Mouse (Mus musculus) cerebellum, postnatal 10 days (tissue): ENCODE measurements around the gene Sh3bp4.

Experiments used
- DNase-seq, 2 experiments: peaks; one replicate each; pipeline ENCODE4 v3.0.0; 2021; ENCODE audit warnings: mixed read lengths in 2 of 2

Gene Sh3bp4

DNA sequence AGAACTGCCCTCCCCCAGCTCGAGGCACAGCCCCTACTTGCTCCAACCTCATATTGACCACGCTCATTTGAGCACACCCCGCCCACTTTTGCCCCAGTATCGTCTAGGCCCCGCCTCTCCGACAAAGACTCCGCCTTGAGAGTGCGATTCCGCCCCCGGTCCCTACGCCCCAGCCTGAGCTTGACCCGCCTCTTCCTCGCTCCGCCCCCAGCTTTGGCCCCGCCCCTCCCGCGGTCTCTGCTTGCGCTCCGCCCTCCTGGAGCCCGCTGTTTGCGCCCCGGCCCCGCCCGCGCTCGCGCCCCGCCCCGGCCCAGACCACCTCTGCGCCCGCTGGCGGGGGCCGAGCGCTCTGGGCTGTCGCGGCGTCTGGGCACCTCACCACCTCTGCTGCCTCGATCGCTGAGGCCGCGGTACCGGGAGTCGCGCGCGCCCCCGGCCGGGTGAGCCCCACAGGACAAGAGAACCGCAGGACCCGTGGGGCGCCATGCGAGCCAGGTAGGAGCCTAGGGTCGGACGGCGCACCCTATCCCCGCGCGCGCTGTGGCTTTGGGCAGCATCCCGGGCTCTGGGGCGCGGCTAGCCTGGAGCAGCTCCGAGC lies at the start of gene Sh3bp4:
Gene Sh3bp4, plus strand, starts transcription at position 313 of the 598 bp plus-strand sequence.
- peak; percentile 98 to 100 for DNase-seq

DNA sequence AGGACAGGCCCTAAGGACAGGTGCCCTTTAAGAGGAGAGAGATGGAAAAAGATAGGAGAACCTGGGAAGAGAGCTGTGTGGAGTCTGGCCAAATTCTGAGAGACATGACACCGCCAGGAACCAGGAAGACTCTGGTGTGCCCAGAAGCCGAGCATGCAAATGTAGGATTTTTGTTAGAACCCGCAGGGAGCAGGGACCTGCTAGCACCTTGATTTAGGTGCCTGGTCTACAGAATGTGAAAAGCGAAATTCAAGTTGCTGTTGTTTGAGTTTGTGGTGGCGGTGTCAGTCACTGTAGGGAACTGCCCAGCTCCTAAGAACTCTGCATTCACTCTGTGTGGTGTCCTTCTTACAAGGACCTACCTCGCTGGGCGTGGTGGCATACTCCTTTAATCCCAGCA lies 47.2 kb upstream of the Sh3bp4 start:
- DNase-seq, result no peak

DNA sequence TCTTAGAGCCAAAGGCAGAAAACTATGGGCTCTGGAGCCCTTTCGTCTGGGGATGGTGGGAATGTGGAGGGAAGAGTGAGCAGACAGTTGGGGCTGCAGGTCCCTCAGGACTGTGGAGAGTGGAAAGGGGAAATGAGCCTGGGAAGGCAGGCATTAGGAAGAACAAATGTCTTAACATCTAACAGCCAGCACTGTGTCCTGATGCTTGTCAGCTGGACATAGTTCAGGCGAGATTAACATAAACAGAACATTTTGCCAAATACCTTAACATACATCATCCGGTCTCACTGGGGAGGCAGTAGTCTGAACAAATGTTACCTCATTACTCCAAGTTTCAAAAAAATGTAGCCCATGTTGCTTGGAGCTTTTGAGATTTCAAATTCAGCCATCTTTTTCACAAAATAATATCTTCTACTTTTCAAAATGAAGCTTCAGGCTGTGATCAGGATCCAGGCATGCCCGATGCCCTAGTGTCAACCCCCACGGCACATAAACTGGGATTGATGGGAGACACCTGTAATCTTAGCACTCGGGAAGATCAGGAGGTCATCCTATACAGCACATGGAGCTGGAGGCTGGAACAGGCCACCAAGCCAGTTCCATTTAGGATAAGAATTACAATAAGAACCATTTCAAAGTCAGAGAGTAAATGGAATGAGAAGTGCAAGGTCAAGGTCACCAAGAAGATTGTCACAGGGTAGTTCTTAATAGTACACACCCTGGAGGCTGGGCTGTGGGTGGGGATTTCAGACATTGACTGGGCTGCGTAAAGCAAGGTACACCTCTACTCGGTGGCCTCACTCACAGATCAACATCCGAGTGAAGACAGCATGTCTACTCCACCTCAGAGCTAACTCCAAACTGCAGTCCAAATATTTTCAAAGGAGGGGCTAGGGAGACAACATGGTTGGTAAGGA lies 45.3 kb upstream of the Sh3bp4 start:
- DNase-seq, result no peak

DNA sequence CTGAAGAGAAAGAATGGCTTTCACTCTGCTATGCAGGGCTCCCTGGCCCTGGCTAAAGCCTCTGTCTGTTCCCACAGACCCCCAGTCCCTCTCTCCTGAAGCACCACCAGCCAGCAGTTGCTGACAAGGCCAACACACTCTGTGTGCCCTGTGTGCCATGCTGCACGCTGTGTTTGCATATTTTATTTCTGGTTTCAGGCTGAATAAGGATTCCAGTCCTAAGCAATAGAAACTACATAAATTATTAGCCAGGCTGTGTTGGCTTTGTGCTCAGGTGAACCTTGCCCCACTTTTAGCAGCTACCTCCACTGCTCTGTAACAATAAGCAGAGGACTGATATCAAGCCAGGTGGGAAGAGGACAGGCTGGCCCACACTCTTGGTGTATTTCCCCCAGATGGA lies 44.2 kb upstream of the Sh3bp4 start:
- no peak for DNase-seq

DNA sequence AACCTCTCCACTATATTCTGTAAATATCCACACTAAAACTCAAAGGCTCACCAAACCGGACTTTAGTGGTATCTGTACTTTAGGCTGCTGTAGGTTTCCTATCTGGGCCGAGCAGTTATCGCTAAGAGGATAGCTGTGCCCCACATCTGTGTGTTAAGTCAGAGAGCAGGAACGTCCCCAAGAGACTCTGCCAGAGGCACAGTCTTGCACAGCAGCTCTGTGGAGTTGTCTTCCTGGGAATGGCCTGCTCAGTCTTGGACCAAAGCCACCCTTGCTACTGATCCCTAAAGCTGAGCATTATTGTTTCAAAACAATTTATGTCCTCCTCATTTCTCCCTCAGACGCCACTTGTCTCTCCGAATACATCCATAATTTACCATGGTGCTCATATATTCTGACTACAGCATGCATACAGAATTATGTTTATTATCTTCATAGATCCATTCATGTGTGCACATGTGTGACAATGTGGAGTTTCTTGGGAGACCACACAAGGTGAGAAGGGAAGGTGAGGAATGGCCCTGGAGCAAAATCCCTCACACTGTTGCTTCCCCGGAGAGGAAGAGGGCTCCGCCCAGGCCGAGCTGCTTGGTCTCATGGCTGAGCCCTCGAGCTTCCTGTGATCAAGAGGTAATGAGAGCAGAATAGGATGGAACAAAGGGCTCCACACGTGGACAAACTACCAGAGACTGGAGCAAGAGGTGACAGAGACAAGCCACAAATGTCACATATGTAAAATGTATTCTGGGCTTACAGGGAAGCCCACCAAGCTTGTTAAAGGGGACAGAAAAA lies 40.9 kb upstream of the Sh3bp4 start:
- no peak for DNase-seq

DNA sequence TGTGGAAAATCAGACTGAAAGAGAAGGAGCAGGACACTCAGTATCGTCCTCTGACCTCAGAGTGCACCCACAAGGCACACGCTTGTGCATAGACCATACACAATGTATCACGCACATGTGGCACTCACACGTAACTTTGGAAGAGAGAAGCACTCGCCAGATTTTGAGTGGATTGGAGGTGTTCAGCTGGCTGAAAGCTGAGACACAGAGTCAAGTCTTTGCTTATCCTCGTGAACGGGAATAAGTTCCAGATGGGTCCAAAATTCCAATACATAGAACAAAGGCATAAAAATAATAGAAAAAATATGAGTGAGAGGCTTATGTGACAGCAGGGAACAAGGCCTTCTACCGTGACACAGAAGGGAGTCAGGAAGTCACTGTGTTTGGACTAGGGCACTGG lies 36.6 kb upstream of the Sh3bp4 start:
- no peak for DNase-seq

DNA sequence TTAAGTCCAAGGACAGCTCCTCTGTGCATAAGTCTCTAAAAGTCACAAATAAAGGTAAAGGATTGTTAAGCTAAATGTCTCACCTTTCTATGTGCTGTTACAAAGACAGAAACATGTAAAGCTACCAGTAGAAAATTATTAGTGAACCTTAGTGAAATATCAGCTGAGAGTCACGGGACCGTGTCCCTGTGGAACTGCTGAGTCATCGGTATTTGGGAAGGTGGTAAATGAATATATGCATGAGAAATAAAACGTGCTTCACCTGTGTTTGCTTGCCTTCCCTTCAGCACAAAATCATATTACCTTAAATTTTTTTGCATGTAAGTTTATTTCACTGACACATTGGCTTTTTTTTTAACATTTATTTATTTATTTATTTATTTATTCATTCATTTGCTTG lies 36.2 kb upstream of the Sh3bp4 start:
- no peak for DNase-seq

DNA sequence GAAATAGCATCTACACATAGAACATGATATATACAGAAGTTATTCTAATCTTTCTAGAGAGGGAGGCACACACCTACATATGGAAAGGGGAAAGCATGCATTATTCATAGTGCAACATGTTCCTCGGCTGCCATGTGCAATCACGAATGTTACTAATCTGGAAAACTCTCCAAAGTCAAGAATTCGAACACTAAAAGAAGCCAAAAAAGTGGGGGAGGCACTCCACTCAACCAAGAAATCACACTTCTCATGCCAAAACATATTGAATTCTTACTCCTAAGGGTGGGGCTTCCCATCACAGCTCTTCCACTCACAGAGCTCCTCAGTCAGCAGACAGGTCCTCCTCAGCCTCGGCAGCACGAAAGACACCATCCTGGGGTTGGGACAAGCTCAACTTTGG lies 35.1 kb upstream of the Sh3bp4 start:
- no peak for DNase-seq

DNA sequence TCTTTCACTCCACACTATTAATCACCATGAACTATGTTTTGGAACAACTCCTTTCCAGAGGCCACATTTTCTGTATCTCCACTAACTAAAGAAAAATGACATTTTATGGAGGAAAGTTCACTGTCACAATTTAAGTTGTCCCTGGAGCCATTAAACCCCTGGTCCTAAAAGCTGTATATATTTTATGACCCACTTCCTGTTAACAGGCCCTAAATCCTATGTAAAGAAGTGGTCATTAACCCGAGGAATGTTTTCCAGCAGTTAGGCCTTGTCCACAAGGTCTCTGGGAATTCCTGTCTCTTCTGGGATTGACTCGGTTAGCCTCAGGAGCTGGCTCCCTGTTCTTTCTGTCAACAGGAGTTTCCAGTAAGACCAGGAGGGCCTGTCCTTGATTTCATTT lies 30.4 kb upstream of the Sh3bp4 start:
- DNase-seq, result no peak

DNA sequence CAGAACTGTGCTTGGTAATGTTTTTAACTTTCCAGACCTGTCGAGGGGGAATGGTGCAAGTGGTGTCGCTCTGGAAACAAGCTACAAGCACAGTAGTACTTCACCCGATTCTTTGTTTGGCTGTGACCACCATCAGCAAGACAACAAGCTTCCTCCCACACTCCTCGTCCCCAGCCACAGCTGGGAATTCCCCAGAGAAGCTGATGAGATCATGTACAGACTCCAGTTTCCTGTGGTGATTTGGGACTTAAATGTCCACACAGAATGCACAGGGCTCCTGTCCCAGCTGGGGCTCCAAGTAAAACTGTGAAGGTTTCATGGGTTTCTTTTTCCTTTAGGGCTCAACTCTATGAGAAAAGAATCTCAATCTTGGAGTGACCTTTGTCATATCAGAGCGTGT lies 28.9 kb upstream of the Sh3bp4 start:
- no peak for DNase-seq

DNA sequence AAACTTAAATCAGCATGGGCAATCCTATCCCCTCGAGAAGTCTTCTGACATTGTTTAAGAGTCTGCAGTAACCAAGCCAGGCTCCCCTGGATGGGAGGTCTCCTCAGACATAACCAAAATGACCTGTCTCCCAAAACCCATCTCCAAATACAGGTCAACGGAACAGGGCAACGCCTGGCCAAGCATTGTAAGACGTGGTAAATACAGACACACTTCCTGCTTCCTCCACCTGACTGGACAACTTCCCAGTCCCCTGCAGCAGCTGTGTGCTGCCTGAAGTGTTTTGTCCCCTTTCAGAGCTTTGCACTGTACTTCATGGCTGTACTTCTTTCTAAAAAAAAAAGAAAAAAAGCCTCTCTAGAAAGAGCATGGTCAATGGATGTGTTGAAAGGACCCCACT lies 28.1 kb upstream of the Sh3bp4 start:
- no peak for DNase-seq

DNA sequence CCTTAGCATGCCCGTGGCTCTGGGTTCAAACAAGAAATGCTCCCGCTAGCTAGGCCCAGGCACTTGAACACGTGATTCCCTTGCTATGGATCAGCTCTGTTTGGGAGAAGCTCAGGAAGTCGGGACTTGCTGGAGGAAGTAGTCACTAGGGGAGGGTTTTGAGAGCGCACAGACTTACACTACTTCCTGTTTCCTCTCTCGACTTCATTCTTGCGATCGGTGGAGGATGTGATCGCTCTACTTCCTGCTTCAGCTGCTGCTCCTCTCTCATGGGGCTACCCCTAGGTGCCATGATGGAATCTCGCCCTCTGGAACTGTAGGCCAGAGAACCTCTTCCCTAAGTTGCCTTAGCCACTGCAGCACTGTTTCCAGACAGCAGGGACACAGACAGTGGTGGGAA lies 27.3 kb upstream of the Sh3bp4 start:
- DNase-seq, result no peak

DNA sequence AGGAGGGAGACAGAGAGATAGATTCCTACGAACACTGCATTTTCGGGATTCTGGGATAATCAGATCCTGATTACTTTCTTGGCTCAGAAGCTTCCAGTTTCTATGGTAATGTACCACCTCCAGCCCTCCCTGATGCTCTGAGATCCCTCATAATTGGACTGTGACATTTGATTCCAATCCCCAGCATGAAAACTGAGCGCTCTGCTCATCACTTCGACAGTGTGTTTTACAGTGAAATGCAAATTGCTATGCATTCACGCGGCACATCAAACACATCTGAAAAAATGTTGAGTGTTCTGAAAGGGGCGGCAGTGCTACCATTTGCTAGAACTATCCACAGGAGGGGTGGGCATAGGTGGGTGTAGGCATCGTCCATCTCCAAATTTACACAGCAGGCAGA lies 24.8 kb upstream of the Sh3bp4 start:
- DNase-seq, result no peak

DNA sequence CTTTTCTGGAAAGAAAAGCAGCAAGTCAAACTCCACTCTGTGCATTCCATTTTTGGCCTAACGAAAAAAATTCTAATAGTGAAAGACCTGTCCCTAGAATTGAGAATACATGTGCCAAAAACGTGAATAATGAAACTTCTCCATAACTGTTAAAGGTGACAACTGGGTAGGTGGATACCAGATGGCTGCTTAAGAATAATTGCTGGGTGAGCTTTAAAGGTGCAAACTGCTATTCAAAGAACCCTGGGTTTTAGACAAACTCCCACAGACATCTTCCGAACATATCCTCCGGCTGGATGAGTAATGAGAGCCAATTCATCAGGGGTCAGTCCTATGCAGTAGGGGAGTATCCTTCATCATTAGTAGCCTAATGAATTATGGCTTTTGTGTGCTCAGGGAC lies 20.7 kb upstream of the Sh3bp4 start:
- no peak for DNase-seq

DNA sequence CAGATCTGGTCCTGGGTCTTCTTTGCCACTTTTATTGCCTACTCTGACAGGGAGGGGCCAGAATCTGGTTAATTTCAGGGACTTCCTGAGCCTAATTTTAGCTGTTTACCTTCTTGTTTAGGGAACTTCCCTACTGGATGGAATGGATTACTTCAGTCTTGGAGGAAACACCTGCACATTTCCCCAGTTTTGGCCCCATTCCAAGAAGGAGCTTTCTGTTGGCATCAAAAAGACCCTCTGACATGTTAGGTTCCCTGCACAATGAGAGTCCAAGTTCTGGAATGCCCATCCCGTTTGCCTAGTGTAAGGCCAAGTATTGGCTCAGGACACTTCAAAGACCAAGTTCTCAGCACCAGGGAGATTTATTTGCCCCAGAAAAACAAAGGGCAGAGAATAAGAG lies 14.0 kb upstream of the Sh3bp4 start:
- peak in 1 of 2 experiments; percentile 15 for DNase-seq

DNA sequence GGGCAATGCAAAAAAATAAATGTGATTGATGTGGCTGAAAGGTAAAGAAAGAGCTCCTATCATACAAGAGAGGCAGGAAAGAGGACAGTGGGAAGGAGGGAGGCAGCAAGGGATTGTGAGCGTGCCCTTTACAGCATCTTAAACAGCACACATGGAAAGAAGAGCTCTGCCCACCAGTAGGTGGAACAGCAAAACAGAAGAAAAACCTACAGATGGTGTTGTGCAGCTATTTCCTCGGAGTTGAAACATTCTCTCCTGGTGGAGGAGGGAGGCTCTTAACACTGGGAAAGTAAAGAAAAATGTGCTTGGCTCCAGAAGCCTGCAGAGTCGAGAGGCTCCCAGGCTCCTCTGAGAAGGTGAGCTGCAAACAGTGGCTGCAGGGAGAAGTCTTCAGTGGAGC lies 12.8 kb upstream of the Sh3bp4 start:
- no peak for DNase-seq

DNA sequence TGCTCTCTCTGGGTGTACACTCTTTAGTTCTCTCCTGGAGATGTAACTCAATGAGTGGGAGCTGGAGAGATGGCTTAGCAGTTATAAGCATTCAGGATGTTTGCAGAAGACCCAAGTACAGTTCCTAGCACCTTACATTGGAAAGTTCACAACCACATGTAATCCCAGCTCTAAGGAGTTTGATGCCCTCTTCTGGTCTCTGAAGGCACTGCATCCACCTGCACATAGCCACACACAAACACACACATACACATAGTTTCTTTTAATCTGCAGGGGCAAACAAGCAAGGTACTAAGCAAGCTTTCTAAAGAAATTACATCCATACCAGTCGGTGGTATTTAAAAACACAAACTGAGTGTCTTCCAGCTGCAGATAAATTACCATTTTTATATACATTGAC lies 12.2 kb upstream of the Sh3bp4 start:
- DNase-seq, result no peak

DNA sequence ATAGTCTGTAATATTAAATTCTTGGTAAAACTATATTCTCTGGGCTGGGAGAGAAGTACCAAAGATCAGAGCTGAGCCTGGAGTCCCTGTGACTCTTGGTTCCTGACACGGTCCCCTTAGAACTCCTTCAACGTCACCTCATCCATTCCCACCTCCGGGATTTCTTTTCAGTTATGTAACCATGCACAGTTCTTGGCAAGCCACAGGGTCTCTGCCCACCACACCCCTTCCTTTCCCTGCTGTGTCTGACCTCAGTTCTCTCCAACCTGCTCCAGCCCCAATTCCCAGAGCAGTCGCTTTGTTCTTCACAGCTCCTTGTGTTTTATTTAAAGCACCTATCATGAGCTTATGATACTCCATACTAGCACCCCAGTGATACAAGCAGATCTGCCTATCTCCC lies 7.2 kb upstream of the Sh3bp4 start:
- DNase-seq, result no peak

DNA sequence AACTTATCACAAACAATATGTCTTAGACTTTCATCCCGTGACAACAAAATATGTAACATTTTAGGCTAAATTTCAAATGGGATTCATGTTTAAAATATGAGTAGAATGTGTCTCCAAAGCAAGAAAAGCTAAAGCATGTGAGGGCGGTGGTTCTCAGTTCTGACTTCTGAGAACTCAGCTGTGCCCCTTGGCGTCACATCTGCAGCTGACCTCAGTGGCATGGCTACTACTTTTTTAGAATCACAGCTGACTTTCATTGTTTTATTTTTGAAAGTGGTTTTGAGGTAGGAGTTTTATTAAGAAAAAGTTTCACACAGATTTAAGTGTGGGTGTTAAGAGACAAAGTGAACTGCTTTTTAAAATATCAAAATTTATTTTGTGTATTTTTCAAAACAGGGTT lies 6.4 kb upstream of the Sh3bp4 start:
- no peak for DNase-seq

DNA sequence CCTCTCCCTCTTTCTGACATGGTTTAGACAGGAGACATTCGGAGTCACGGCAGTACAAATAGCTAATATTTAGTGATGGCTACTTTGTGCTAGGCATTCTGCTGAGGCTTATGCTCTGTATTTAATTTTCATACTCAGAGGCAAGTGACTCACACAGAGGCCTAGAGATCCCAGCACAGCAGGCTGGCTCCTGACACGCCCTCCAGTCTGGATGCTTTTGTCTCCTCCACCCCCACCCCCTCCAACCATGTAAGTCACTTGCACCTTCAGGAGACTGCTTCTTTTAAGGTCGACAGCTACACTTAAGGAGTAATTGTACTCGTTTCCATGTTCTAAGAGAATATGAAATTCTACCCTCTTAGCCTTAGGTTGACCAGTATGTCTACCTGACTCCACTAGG lies 1.4 kb upstream of the Sh3bp4 start:
- DNase-seq, result no peak

DNA sequence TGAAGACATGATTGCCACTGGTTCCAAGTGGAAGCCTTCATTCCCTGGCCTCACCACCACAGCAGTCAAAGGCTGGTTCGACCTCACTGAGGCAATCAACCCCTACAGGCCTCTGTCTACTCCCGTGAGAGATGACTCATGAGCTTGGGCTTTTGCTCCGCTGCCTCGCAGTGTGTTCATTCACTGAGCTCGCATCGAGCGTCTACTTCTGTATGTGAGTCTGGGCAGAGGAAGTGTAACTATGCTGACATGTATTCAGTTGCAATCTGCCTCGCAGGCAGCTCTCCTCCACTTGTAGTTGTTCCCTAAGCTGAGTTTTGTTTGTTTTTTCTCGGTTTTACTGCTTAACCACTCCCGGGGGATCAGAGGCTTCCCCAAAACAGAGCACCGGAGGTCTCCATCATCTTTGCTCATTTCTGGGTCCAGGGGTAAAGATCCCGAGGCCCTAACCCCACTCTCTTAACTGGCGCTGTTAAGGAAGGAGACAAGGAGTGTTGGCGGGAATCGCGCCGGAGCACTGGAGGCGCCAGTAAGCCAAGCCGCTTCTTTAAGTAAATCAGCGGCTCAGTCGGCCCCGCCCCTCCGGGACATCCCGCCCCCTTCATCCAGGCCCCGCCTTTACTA lies 624 bp upstream of the Sh3bp4 start:
- peak in 1 of 2 experiments; percentile 25 for DNase-seq

DNA sequence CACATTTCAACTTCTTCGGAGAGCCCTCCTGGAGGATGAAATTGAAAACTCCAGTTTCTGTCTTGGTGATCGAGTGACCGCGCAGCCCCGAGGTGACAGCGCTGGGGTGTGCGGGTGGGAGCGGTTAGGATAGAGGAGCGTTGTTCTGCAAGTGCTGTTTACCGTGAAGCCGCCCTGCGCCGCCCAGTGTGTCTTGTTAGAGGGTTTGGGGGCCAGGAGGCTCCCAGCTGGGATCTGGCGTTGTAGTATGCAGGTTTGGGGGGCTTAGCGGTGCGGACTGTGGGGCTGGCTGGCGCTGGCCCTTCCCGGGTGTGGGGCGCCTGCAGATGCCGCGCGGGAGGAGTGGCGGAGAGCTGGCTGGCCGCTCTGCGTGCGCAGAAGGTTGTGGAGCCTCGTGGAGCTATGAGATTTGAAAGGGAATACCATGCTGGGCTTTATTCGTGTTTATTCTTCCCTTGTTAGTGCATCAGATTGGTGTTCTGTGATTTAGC lies 701 bp downstream of the Sh3bp4 start:
- DNase-seq, result peak; percentile 63 to 70
